Mouse (Mus musculus) ES-E14 (cell line): ENCODE data around the gene Fancd2. TPM values are rescaled to one million over a fixed set of nuclear protein-coding genes. Genes with fewer than 3 reads are reported as not detected.

ENCODE experiments used
- DNase-seq: peaks from one replicate; pipeline ENCODE4 v3.0.0-alpha.2; 2013; ENCODE audit warnings: low read depth, low spot score
- H3K27ac ChIP-seq: 2 replicates; pipeline ENCODE4 v1.5.1; 2012; ENCODE audit warnings: low read depth, mild to moderate bottlenecking, low read length, moderate library complexity, mixed read lengths; ENCODE audit not compliant: poor library complexity, insufficient read depth, severe bottlenecking
- H3K36me3 ChIP-seq: 2 replicates; pipeline ENCODE4 v1.6.1; 2012; ENCODE audit warnings: mild to moderate bottlenecking, low read length, moderate library complexity, mixed read lengths; ENCODE audit not compliant: control insufficient read depth, poor library complexity, insufficient read depth, severe bottlenecking
- H3K4me1 ChIP-seq, 2 experiments: fragments of 150-350 bp in 1 of 2; sonication (generic) in 1 of 2; 2 replicates each; pipeline ENCODE4 v1.6.1; 2012; ENCODE audit warnings: low read length in 2 of 2, mild to moderate bottlenecking in 1 of 2, mixed read lengths in 1 of 2; ENCODE audit not compliant: control insufficient read depth in 2 of 2, insufficient read depth in 2 of 2, poor library complexity in 1 of 2
- H3K4me3 ChIP-seq, 2 experiments: fragments of 150-350 bp in 1 of 2; sonication (generic) in 1 of 2; 2 replicates each; pipeline ENCODE4 v1.5.1; 2012; ENCODE audit warnings: low read length in 2 of 2, low read depth in 1 of 2, mild to moderate bottlenecking in 1 of 2, mixed read lengths in 1 of 2; ENCODE audit not compliant: insufficient read depth in 1 of 2, poor library complexity in 1 of 2, severe bottlenecking in 1 of 2
- H3K9ac ChIP-seq: 2 replicates; pipeline ENCODE4 v1.6.1; 2012; ENCODE audit warnings: low read depth, mild to moderate bottlenecking, low read length, mixed read lengths; ENCODE audit not compliant: poor library complexity, insufficient read depth, severe bottlenecking
- H3K9me3 ChIP-seq: fragments of 150-350 bp; sonication (generic); 2 replicates; pipeline ENCODE4 v1.6.1; 2012; ENCODE audit warnings: low read depth, mild to moderate bottlenecking, low read length; ENCODE audit not compliant: control insufficient read depth, insufficient read depth
- CHD2 ChIP-seq: IDR thresholded peaks from 2 replicates; pipeline ENCODE4 v1.6.1; 2014; ENCODE audit warnings: mild to moderate bottlenecking, low read depth, low read length, inconsistent platforms
- HCFC1 ChIP-seq: IDR thresholded peaks from 2 replicates; pipeline ENCODE4 v1.6.1; 2012; ENCODE audit warnings: low read length, inconsistent platforms, borderline replicate concordance; ENCODE audit not compliant: insufficient read depth
- MAFK ChIP-seq: IDR thresholded peaks from 2 replicates; pipeline ENCODE4 v1.6.1; 2014; ENCODE audit warnings: mild to moderate bottlenecking, low read depth, low read length, inconsistent platforms; ENCODE audit not compliant: insufficient read depth
- ZC3H11A ChIP-seq: IDR thresholded peaks from 2 replicates; pipeline ENCODE4 v1.6.1; 2012; ENCODE audit warnings: low read depth, mild to moderate bottlenecking, inconsistent platforms, low read length, borderline replicate concordance
- ZNF384 ChIP-seq: IDR thresholded peaks from 2 replicates; pipeline ENCODE4 v1.6.1; 2012; ENCODE audit warnings: low read depth, low read length, inconsistent platforms
- in situ Hi-C, 2 experiments: fragments of 600-800 bp; cut with MboI; formaldehyde crosslinking; loops; one replicate each; pipeline ENCODE4 v1.15.1; 2025; ENCODE audit warnings: low sequenced_read_pairs in 2 of 2, inconsistent platforms in 1 of 2; ENCODE audit not compliant: unreplicated experiment in 2 of 2
- total RNA-seq: library from RNA; depleted of rRNA; stranded (reverse); fragments of 300-350 nt; gene quantifications from 2 replicates; pipeline ENCODE4 v1.2.3, GENCODE M21; 2012; rRNA removed

Fancd2 gene
- total RNA-seq = 34.7 and 37.5 TPM in 2 replicates

DNA sequence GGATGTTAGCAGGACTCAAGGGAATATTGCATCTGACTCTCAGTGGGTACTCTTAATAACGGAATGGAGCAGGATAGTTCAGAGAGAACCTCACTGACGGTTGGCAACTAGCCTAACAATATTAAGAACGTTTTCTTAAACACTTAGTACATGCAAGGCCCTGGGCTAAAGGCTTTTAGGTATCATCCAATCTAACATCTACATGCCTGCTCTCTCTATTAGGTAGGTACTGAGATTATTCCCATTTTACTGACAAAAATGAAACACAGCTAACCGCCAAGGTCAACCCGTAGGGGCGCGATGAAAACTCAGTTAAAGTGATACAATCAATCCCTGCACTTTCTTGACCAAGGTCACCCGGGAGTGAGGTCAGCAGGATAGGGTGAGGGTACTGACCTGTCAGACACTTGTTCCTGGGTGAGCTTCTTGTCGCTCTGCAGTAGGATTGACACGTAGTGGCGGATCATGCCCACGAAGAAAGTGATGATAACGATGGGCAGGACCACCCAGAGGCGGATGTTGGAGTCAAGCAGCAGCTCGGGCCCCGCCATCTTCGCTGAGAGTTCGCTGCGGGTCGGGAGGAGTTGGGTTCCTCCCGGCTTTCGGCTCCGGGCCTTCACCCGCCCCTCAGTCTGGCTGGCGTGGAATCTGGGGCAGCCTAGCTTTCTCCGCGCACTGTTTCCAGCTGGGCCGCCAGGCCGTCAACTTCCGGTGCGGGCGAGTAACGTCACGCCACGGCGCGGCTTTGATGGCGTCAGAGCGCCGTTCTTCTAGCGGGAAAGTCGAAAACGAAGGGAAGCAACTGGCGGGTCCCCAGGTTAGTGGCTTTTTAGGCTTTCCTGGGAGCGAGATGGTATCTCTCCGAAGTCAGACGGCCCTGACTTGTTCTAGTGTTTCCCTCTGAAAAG lies at the start of gene Fancd2, which contains the start of gene Emc3:
Gene Fancd2, plus strand, starts transcription at position 751 of the 908 bp plus-strand sequence.
Gene Emc3, minus strand, starts transcription at position 721 of the 908 bp plus-strand sequence.
- TF ChIP-seq MAFK (no peak), HCFC1 (peak; percentile 82), ZNF384 (no peak)
- Histone ChIP-seq H3K4me1 (no peaks in the 10 kb centered on the region), H3K9me3 (no peaks in the 10 kb centered on the region), H3K4me3 (peak within 1 kb of the TSS; percentile 73 to 94), H3K36me3 (no peaks in the 10 kb centered on the region), H3K9ac (peak within 1 kb of the TSS; percentile 83), H3K27ac (no peak within 1 kb of the TSS; the same call in 1 of the 2 replicates)
- DNase-seq = peak; percentile 84
- in situ Hi-C loops = no loop called here

DNA sequence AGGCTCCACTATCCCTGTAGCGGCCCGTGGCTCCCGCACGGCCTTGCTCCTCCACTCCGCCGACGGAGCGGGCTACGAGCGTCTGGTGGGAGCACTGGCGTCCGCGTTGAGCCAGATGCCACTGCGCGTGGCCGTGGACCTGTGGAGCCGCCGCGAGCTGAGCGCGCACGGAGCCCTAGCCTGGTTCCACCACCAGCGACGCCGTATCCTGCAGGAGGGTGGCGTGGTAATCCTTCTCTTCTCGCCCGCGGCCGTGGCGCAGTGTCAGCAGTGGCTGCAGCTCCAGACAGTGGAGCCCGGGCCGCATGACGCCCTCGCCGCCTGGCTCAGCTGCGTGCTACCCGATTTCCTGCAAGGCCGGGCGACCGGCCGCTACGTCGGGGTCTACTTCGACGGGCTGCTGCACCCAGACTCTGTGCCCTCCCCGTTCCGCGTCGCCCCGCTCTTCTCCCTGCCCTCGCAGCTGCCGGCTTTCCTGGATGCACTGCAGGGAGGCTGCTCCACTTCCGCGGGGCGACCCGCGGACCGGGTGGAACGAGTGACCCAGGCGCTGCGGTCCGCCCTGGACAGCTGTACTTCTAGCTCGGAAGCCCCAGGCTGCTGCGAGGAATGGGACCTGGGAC lies 48.9 kb upstream of the Fancd2 start:
- DNase-seq = no peak
- peaks cover 7 to 10% of the 10 kb centered on the region in 2 experiments; a peak in 3 of 4 replicates for H3K4me1 ChIP-seq
- H3K9ac ChIP-seq = peak overlapping the region; percentile 63

DNA sequence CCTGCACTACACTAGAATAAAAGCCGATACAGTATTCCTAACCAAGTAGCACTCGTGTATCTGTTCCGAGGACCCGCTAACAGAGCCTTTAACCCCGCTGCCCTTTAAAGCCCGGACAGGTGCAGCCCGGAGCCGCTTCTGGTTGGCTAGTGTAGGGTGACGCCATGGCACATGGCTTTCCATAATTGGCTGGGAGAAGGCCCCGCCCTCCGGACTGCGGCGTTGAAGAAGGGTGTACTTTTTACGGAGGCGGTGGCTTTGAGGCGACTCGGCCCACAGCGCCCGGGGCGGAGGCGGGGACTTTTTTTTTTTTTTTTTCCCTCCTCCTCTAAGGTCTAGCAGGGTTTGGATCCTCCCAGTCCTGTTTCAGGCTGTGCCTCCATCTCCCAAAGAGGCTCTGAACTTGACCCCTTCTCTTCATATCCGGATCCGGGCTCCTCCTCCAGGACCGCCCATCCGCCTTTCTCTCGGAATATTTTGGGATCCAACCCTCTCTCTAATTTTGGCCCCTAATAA lies 48.3 kb upstream of the Fancd2 start, which contains the start of gene Creld1:
Gene Creld1, plus strand, starts transcription at position 198 of the 516 bp plus-strand sequence.
- Histone ChIP-seq H3K27ac (peak within 1 kb of the TSS; percentile 38; the same call in 1 of the 2 replicates), H3K4me1 (peaks cover 10 to 16% of the 10 kb centered on the region in 2 experiments), H3K36me3 (no peaks in the 10 kb centered on the region; the same call in 1 of the 2 replicates)

More for the DNA sequence above, 48.9 kb upstream of the Fancd2 start:
- no peak for TF ChIP-seq MAFK
- TF ChIP-seq ZNF384 = no peak
- H3K36me3 ChIP-seq = no peaks in the 10 kb centered on the region; the same call in 1 of the 2 replicates
- H3K9me3 ChIP-seq = no peaks in the 10 kb centered on the region
- peak overlapping the region; percentile 35; the same call in 1 of the 2 replicates for H3K27ac ChIP-seq
- in situ Hi-C loops = no loop called here
- H3K4me3 ChIP-seq = peak overlapping the region; percentile 69 to 88

DNA sequence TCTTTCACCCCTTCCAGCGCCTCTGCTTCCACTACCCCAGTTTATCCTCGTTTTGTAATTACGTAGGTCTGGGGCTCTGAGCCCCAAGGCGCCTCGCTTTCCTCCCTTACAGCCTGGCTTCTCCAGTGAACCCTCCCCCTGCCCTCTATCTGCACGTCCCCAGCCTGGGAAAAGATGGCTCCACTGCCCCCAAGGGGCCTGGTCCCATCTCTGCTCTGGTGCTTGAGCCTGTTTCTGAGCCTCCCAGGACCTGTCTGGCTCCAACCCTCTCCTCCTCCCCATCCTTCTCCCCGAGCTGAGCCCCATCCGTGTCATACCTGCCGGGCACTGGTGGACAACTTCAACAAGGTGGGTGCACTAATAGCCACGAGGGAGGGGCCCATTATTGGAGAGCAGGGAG lies 47.8 kb upstream of the Fancd2 start:
- in situ Hi-C loops = no loop called here
- no peak for TF ChIP-seq ZC3H11A
- TF ChIP-seq CHD2 = no peak
- no peak for TF ChIP-seq MAFK
- no peak for TF ChIP-seq ZNF384
- peak overlapping the region; percentile 38; the same call in 1 of the 2 replicates for H3K27ac ChIP-seq
- no peaks in the 10 kb centered on the region; the same call in 1 of the 2 replicates for H3K36me3 ChIP-seq
- H3K9ac ChIP-seq = peak overlapping the region; percentile 67
- H3K9me3 ChIP-seq = no peaks in the 10 kb centered on the region
- DNase-seq = no peak
- H3K4me3 ChIP-seq = peak overlapping the region; percentile 49 to 97
- peaks cover 10 to 18% of the 10 kb centered on the region in 2 experiments for H3K4me1 ChIP-seq

More for the DNA sequence above, 48.3 kb upstream of the Fancd2 start, which contains the start of gene Creld1:
- H3K4me3 ChIP-seq = peak within 1 kb of the TSS; percentile 69 to 97
- peak; percentile 99 for DNase-seq
- in situ Hi-C loops = no loop called here
- H3K9ac ChIP-seq = peak within 1 kb of the TSS; percentile 67
- no peaks in the 10 kb centered on the region for H3K9me3 ChIP-seq
- TF ChIP-seq CHD2 (no peak), ZC3H11A (no peak), HCFC1 (no peak), MAFK (0 out of 2 replicates have a peak, but pooled peaks have one; percentile 9), ZNF384 (peak; percentile 99)
